Mouse (Mus musculus) mesoderm, embryonic 11.5 days (tissue): ENCODE measurements around the gene Atf7ip.

Experiments used
- DNase-seq: peaks from one replicate; pipeline ENCODE4 v3.0.0-alpha.2; 2012; ENCODE audit warnings: low read depth, low spot score

Atf7ip gene

DNA sequence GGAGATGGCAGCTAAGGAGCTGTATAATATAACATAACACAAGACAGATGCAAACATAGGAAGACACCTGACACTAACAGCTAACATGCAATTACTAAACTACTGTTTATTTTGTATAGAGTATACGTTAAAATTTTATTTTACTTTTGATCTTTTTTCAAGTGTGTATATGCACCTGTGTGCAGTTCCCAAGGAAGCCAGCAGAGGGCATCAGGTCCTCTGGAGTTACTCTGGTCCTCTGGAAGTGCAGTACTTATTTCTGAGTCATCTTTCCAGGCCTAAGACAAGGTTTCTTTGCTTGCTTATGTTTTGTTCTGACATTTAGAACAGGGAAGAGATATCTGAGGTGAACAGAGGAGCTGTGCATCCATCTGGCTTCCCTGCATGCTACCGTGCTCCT lies 138.2 kb downstream of the Atf7ip start:
- DNase-seq = no peak

GRCm38 (mm10) chr6:136645754-136646153 lies 139.8 kb downstream of the Atf7ip start:
- no peak for DNase-seq

DNA sequence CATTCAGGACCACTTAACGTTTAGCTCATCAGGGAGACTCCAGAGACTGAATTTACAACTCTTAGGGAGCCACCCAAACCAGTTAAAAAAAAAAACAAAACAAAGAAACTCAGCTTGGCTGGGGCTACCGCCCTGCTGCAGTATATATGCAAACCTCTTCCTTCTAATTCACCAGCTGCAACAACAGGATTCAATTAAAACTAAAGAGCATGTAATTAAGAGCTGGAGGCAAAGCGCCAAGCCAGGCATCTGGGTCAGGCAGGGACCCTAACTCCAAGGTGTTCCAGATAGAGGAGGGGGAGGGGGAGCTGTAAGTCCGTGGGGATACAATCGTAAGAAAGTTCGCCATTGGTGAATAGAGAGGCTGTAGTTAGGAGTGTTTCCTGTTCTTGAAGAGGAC lies 140.2 kb downstream of the Atf7ip start:
- no peak for DNase-seq

DNA sequence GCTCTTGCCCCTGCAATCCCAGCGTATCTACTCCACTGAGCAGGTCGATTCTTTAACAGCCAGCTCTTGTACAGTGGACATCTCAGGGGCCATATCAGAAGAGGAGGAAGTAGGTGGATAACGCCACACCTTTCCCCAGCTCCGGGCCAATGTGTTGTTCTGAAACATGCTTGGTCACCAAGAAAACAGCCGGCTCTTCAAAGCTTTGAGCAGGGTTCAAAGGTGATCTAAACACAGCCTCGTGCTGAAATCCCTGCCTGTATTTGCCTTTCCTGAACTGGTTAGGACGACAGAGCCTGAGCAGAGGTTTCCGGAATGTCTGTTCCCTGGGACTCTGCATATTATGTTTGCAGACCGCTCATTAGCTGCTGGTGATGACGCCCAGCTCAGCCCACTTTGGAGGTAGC lies 141.5 kb downstream of the Atf7ip start:
- no peak for DNase-seq

- DNase-seq = no peak
Observed at GRCm38 (mm10) chr6:136650664-136651063, 144.7 kb downstream of the Atf7ip start.

DNA sequence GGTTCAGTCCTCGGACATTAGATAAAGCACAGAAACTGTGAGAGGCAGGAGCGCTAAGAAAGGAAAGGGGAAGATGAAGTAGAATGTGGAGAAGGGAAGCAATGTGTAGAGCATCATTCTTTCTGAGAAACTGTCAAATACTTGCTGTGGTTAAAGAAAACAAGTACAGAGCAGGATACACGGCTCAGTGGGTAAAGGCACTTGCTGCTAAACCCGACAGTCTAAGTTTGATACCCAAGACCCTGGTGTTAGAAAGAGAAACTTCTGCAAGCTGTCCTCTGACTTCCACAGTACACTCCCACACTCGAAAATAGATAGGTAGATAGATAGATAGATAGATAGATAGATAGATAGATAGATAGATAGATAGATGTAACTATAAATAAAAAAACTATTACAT lies 147.4 kb downstream of the Atf7ip start:
- no peak for DNase-seq

- no peak for DNase-seq
Observed at GRCm38 (mm10) chr6:136654470-136654869, 148.5 kb downstream of the Atf7ip start.

GRCm38 (mm10) chr6:136655786-136656185 lies 149.8 kb downstream of the Atf7ip start:
- DNase-seq = no peak

DNA sequence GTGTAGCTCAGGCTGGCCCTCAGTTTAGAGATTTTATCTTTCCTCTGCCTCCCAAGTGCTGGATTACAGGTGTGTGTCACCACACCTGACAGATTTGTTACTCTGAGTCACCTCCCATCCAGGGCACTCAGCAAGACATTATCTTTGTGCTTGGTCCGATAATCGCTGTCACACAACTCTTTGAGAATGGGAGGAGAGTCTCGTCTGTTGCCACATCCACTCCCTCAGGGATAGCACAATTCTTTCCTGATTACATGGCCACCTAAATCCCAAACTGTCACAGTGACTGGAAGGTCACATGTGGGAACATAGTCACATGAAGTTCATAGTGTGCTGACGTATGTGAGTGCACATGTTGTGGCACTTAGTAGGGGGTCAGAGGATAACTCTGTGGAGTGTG lies 152.3 kb downstream of the Atf7ip start:
- DNase-seq = no peak

GRCm38 (mm10) chr6:136659226-136659625 lies 153.3 kb downstream of the Atf7ip start:
- no peak for DNase-seq
